Mouse (Mus musculus): ENCODE data around the gene Chst8.

Chst8 gene

DNA sequence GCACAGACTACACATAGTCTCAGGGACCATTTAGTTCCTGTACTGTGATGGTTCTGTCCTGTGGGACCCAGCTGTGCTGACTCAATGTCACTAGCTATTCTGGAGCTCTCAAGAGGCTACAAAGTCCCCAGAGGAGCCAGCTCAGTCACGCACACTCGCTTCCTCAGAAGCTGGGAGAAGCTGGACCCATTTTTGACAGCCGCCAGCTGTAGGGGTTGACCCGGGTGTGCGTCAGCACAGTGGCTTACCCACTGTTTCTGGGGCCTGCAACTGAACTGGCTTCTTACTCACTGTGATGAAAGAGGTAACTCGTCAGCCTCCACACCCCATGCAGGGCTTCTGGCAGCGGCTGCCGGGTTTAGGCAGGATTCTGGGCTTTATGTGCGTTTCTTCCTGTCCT is 66.3 kb downstream of the Chst8 start:
- CTCF ChIA-PET, result interaction anchor here in 2 of 4 experiments (0.5 to 5.2 kb wide), 4 partner anchors 10 to 522 kb away, joined by 3 to 34 read pairs (median 8); no protein-coding TSS in a partner anchor
- POLR2A ChIA-PET, result interaction anchor here in 2 of 4 experiments (0.8 to 1.8 kb wide), 9 partner anchors 8 to 356 kb away, joined by 3 to 17 read pairs (median 3); no protein-coding TSS in a partner anchor

DNA sequence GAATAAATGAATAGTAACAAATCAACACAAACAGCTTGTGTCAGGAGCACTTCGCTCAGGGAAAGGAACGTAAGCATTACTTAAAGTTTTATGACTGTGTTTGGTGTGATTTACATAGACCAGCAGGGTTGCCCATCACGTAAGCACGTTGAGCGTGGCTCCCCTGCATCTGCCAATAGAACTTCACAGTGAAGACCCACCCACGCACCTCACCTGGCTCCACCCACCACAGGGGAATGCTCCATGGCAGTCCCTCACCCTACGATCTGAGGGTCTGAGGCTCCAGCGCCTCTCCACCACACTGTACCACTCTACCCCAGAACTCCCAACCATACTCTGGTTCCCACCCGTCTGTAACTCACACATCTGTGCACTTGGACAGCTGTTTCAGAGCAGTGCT is 67.1 kb downstream of the Chst8 start:
- ChIA-PET CTCF (interaction anchor here in 3 of 4 experiments (0.5 to 1.0 kb wide), 4 partner anchors 14 to 521 kb away, joined by 3 to 11 read pairs (median 4); no protein-coding TSS in a partner anchor), POLR2A (interaction anchor here in 1 of 4 experiments (0.9 to 1.8 kb wide), 2 partner anchors 24 to 356 kb away, joined by 4 to 17 read pairs; no protein-coding TSS in a partner anchor)

DNA sequence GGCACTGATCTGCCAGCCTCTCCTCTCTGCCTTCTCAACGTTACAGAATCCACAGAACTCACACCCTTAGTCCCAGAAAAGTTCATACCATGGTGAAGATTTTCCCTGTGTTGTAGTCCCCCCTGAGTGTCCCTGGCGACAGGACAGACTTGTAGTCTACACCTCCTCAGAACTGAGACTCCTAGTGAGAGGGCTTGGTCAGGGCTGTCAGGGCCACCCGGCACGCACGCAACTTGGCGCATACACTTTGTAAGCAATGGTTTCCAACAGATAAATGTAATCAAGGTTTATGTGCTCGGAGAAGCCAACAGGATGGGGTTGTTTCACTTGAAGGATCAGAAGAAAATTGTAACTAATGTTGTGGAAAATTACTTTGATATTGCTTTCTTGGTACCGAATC is 67.5 kb downstream of the Chst8 start:
- ChIA-PET CTCF (interaction anchor here in 2 of 4 experiments (0.5 to 1.0 kb wide), 3 partner anchors 14 to 71 kb away, joined by 3 to 6 read pairs (median 3); no protein-coding TSS in a partner anchor), POLR2A (interaction anchor here in 2 of 4 experiments (1.4 to 3.6 kb wide), 3 partner anchors 23 to 26 kb away, joined by 5 to 41 read pairs (median 24); no protein-coding TSS in a partner anchor)

DNA sequence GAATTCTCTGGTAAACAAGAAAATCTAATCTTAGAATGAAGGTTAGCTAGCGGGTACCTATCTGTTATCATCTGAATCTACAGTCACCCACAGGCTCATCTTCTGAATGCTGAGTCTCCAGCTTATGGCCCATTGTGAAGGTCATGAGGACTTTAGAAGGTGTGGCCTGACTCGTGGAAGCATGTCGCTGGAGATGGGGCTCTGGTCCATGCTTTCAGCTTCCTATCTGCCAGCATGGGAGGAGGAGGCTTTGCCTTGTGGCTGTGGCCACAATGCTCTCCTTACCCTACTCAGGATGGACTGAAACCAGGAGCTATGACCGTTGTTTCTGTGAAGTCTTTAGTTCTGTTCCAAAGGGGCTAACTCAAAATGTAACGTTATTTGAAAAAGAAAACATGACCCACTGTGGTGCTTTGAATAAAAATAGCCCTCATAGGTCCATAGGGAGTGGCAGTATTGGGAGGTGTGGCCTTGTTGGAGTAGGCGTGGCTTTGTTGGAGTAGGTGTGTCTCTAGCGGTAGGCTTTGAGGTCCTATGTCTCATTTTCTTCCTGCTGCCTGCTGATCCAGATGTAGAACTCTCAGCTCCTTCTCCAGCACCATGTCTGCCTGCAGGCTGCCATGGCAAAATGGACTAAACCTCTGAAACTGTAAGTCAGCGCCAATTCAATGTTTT is 69.0 kb downstream of the Chst8 start:
- ChIA-PET CTCF (interaction anchor here (0.5 to 1.8 kb wide), 5 partner anchors 22 to 427 kb away, joined by 3 to 6 read pairs (median 6); no protein-coding TSS in a partner anchor), POLR2A (interaction anchor here (0.9 to 3.6 kb wide), 25 partner anchors 8 to 354 kb away, joined by 3 to 41 read pairs (median 4); no protein-coding TSS in a partner anchor)

DNA sequence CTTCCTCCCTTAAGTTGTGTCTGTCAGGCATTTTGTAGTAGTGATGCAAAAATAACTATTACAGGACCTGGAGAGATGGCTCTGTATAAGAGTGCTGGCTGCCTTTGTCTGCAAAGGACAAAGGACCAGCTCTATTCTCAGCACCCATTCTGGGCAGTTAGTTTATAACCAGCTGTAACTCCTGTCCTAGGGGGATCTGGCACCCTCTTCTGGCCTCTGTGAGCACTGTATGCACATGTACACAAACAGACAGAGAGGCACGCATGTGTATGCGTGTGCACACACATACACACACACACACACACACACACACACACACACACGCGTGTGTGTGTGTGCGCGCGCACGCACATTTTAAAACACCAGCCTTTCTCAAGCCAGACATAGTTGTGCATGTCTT is 73.1 kb downstream of the Chst8 start:
- ChIA-PET POLR2A (interaction anchor here in 3 of 4 experiments (0.6 to 12.6 kb wide), 3 partner anchors 18 to 169 kb away, joined by 7 to 185 read pairs (median 8); no protein-coding TSS in a partner anchor), CTCF (interaction anchor here (0.5 to 2.5 kb wide), 16 partner anchors 8 to 515 kb away, joined by 3 to 18 read pairs (median 4); no protein-coding TSS in a partner anchor)

DNA sequence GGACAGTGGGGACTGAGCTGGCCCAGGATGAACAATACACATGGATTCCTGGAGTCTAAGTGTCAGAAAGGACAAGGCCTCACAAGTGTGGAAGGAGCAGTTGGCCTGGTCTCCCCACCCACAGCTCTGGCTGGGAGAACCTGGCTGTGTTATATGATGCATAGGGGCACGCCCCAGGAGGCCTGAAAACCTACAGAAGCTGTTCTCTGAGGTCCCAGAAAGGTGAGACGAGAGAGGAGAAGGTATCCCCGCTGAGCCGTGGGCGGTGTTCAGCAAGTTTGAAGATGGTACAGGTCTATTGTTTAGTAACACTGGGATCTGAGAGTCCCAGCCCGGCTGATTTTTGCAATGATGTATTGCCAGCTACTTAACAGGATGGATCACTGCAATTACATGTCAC is 75.3 kb downstream of the Chst8 start:
- CTCF ChIA-PET, result interaction anchor here in 3 of 4 experiments (1.0 to 1.7 kb wide), 4 partner anchors 11 to 16 kb away, joined by 3 to 9 read pairs (median 6); no protein-coding TSS in a partner anchor
- POLR2A ChIA-PET, result interaction anchor here in 2 of 4 experiments (0.5 to 12.6 kb wide), 9 partner anchors 10 to 597 kb away, joined by 3 to 185 read pairs (median 6); partner anchors contain the start of gene Rhpn2 (in 1 of the 2)

DNA sequence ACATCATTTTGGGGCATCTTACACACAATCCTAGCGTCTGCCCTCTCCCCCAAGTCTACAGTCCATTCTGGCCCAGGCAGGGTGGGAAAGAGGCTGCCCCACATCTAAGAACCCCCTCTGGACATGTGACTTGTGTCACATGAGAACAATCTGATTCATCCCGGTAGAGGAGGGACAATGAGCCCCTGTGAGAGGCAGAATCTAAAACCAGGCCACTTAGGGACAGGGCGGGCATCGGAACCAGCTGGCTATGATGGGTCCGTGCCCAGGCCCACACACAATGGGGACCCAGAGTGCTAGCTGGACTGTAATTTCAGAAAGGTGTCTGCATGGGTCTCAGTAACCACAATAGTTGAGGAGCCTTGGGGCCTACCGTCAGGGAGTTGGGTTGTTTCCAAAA is 78.2 kb downstream of the Chst8 start:
- ChIA-PET POLR2A (interaction anchor here in 3 of 4 experiments (0.7 to 12.6 kb wide), 6 partner anchors 9 to 429 kb away, joined by 3 to 185 read pairs (median 6); no protein-coding TSS in a partner anchor), CTCF (interaction anchor here in 2 of 4 experiments (0.5 to 2.0 kb wide), 4 partner anchors 13 to 129 kb away, joined by 3 to 10 read pairs (median 6); no protein-coding TSS in a partner anchor)

DNA sequence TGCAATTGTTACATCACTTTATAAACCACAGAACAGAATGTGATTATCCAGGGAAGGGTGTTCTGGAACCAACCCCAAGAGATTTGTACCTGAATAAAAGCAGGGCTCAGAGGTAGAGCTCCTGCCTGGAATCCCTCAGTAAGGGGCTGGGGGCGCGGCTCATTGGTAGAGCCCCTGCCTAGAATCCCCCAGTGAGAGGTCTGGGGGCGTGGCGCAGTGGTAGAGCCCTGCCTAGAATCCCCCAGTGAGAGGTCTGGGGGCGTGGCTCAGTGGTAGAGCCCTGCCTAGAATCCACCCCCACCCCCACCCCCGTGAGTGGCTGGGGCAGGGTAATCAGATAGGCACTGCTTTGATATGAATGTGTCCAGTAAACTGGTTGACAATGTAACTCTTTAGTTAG is 83.6 kb downstream of the Chst8 start:
- POLR2A ChIA-PET, result interaction anchor here in 3 of 4 experiments (0.6 to 12.6 kb wide), 3 partner anchors 7 to 605 kb away, joined by 4 to 185 read pairs (median 45); partner anchors contain the start of gene Rhpn2 (in 1 of the 3)
- CTCF ChIA-PET, result no interaction called here

DNA sequence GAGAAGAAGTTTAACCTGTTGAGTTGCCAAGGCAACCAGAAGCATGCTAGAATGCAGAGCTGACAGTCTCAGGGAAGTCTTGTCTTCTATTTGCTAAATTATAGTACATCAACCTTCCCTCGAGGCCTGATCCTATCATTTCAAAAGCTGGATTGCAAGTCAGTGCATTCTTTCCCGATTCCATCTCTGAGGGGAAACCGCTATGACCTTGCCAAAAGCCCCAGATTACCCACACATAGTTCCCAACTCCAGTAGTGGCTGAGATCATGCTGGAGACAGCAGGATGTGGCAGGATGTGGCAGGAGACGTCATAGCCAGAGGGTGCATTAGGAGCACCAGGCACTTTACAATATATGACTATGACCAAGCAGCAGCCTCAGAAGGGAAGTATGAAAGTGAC is 87.3 kb downstream of the Chst8 start:
- ChIA-PET POLR2A (interaction anchor here in 1 of 4 experiments (0.6 to 11.0 kb wide), 3 partner anchors 10 to 265 kb away, joined by 3 to 185 read pairs (median 3); no protein-coding TSS in a partner anchor), CTCF (no interaction called here)

DNA sequence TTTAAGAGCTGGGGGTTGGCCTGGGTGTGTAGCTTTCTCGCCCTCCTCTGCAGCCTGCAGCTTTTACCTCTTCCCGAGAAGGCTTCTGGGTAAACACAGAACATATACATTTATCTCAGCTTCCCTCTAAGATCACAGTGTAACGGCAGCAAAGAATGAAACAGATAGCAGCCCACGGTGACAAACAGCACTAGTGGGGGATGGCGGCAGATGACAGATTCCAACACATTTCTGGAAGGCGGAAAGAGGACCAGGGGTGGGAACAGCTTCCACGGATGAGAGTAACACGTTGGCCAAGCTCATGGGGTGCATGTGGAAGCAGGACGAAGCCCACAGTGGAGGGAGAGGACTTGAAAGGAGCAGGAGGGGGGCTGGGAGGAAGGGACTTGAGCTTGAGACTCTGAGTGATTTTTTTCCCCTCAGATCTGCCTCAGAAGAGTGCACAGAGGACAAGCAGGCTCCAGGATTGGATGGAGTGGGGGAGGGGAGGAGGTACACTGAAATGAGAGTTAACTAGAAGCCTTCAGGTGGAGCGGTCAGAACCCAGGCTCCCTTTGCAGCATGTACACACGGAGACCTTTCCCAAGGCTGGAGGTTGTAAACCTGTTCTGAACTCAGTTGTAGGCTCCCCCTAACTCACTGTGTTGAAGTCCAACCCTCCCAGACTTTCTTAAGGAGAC is 89.8 kb downstream of the Chst8 start:
- ChIA-PET POLR2A (interaction anchor here (0.6 to 11.0 kb wide), 56 partner anchors 8 to 537 kb away, joined by 3 to 185 read pairs (median 6); partner anchors contain the start of genes Chst8 (in 2 of the 4) and Pepd (in 1 of the 4)), CTCF (interaction anchor here (0.8 to 4.2 kb wide), 16 partner anchors 9 to 316 kb away, joined by 3 to 27 read pairs (median 5); no protein-coding TSS in a partner anchor)

DNA sequence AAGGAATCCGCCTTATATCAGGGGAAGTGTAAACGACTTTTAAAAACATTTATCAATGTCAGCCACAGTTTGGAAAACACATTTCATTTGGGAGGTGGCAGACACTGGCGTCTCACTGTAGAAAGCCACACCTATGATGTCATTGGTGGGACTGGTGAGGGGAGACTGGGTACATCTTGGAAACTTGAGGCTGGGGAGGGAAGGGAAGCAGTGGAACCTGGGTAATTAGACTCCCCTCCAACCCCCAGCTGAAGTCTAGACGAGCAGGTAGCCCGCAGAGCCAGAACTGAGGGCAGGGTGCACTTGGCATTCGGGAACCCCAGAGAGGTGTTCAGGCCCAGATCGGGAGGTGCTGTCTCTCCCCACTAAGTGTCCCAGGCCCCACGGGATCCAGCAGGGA is 90.4 kb downstream of the Chst8 start:
- ChIA-PET CTCF (interaction anchor here (0.6 to 4.2 kb wide), 29 partner anchors 9 to 447 kb away, joined by 3 to 50 read pairs (median 5); partner anchors contain the start of gene Chst8 (in 1 of the 4)), POLR2A (interaction anchor here (0.6 to 11.0 kb wide), 87 partner anchors 9 to 596 kb away, joined by 3 to 185 read pairs (median 5); partner anchors contain the start of genes Chst8 (in 2 of the 4), Cebpg (in 1 of the 4) and Pepd (in 1 of the 4))

DNA sequence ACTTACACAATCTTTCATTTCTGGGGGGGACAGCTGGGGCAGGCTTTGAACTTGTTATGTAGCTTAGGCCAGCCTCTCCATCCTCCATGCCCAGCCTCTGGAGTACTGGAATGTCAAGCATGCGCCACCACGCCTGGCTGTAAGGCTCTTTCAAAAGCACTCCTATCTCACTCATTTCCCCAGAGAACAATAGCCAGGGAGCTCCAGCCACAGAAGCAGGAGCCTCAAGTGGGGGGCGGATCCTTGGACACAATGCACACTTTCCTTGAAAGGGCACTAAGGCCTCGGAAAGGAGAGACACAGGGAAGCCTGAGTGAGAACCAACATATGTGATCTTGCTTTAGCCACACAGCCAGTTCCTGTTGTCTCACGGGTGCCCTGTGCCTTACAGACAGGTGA is 90.9 kb downstream of the Chst8 start:
- ChIA-PET CTCF (interaction anchor here (0.6 to 4.2 kb wide), 35 partner anchors 10 to 448 kb away, joined by 3 to 50 read pairs (median 4); partner anchors contain the start of gene Chst8 (in 1 of the 4)), POLR2A (interaction anchor here (0.6 to 11.0 kb wide), 84 partner anchors 9 to 595 kb away, joined by 3 to 185 read pairs (median 5); partner anchors contain the start of genes Chst8 (in 2 of the 4), Cebpg (in 1 of the 4) and Pepd (in 1 of the 4))

DNA sequence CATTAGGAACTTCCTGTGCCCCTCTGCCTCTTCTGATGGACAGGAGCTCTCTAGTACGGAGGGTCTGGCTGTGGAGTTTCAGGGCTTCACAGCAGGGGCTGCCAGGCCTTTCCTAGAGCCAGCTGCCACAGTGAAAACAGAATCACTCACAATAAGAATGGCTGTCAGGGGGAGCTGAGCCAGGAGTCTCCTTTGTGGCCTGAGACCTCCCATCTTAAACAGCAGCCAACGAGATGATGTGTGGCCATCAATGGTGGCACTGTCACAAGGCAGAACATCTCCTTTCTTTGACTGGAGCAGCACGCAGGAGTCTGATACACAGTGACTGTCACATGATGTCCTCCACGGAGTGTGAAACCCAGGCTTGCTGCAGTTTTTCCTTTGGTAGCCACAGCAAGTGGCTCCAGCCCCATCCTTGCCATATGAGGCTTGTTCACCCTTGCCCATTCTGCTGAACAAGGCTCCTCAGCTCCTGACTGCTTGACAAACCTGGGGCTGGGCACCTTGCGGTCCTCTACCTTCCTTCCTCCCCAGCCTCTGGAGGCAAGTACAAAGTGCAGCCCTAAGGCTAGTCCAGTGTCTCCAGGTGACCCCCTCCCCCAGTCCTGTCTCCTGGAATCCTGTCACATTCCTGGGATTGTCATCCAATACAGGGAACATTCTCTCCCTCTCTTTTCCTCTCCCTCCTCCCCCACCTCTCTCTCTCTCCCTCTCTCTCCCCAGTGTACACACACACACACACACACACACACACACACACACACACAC is 91.4 kb downstream of the Chst8 start:
- ChIA-PET POLR2A (interaction anchor here (0.6 to 11.0 kb wide), 85 partner anchors 10 to 594 kb away, joined by 3 to 185 read pairs (median 5); partner anchors contain the start of genes Chst8 (in 2 of the 4), Cebpg (in 1 of the 4) and Pepd (in 1 of the 4)), CTCF (interaction anchor here (0.6 to 4.2 kb wide), 36 partner anchors 11 to 497 kb away, joined by 3 to 50 read pairs (median 4); partner anchors contain the start of gene Chst8 (in 1 of the 4))

DNA sequence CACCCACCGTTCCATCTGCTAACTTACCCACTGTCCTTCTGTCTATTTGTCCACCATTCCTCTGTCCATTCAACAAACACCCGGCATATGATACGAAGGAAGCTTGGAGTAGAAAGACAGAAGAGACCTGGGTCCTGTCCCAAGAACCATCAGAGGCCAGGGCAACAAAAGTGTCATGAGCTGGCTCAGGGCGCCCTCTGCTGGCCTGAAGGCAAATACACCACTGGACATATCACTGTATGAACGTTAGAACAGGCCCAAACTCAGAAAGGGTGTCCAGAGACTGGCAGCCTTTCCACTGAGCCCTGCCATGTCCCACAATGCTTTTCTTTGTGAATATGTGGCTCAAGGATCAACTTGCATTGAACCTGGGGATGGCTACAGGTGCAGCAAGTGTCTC is 92.9 kb downstream of the Chst8 start:
- POLR2A ChIA-PET, result interaction anchor here in 3 of 4 experiments (0.6 to 11.0 kb wide), 13 partner anchors 9 to 214 kb away, joined by 3 to 185 read pairs (median 3); no protein-coding TSS in a partner anchor
- CTCF ChIA-PET, result interaction anchor here (0.6 to 4.2 kb wide), 20 partner anchors 12 to 312 kb away, joined by 3 to 50 read pairs (median 5); no protein-coding TSS in a partner anchor

DNA sequence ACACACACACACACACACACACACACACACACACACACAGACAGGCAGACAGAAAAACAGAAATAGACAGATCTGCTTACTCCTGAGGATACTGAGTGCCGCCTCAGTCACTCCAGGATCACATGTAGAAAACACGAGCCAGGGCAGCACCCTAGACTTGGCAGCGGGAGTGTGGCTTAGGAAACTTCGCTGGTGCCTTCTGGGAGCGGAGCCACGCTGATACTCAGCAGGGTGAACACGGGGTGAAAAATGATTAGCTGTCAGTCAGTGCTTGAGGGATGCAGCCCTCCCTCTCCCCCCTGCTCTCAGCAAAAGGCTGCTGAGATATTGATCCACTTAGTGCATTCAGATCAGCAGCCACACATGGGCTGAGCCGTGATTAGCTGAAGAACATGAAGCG is 93.9 kb downstream of the Chst8 start:
- CTCF ChIA-PET, result interaction anchor here (0.9 to 3.9 kb wide), 9 partner anchors 11 to 44 kb away, joined by 3 to 50 read pairs (median 5); no protein-coding TSS in a partner anchor
- POLR2A ChIA-PET, result interaction anchor here in 3 of 4 experiments (1.0 to 11.0 kb wide), 7 partner anchors 16 to 48 kb away, joined by 3 to 185 read pairs (median 6); no protein-coding TSS in a partner anchor

DNA sequence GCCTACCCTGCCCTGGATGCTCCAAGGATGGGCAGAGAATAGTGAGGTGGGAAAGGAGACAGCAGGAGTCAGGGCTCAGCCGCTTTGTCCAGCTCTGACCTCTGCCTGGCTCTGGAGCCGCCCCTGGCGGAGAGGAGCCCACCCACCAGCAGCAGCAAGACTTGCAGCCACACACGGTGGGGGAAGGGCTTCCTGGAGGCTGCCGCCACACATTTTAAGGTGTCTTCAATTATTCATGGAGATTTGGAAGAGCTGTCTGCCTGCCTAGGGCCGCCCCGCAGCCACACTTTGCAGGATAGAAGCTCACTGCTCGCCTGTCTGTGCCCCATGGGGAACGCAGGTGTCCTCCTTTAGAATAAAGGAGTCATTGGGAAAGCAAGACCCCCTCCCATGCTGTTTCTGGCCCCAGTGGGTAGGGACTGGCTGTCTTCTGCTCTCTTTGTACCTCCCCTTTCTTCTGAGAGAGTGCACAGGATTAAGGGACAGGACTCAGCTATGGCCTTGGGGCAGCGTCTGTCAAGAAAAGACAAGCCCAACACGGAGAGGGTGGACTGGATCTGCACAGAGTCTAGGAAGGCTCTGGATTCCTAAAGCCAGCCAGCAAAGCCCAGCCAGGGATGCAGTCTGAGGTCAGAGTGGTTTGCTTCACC is 95.2 kb downstream of the Chst8 start:
- ChIA-PET CTCF (interaction anchor here in 2 of 4 experiments (1.0 to 2.2 kb wide), 7 partner anchors 22 to 44 kb away, joined by 3 to 17 read pairs (median 4); no protein-coding TSS in a partner anchor), POLR2A (interaction anchor here in 3 of 4 experiments (0.5 to 11.0 kb wide), 13 partner anchors 10 to 120 kb away, joined by 3 to 185 read pairs (median 4); no protein-coding TSS in a partner anchor)

Data from embryonic stem cell, embryonic (primary cell).